Mouse (Mus musculus) liver, postnatal 0 days (tissue): ENCODE results near the gene Spdye4a. TPM values are rescaled to one million over a fixed set of nuclear protein-coding genes. Genes with fewer than 3 reads are reported as not detected.

ENCODE experiments used
- ATAC-seq: fragments of 200-750 bp; cut with Nextera tagmentation; 2 replicates; pipeline ENCODE4 v1.8.0; 2017; ENCODE audit warnings: mild to moderate bottlenecking, moderate library complexity
- DNase-seq: peaks from one replicate; pipeline ENCODE4 v3.0.0-alpha.2; 2016
- H3K27ac ChIP-seq: fragments of 300-500 bp; sonication (generic); 2 replicates; pipeline ENCODE4 v1.5.1; 2014; ENCODE audit warnings: antibody characterized with exemption, moderate library complexity, mild to moderate bottlenecking, low read depth
- H3K27me3 ChIP-seq: fragments of 300-500 bp; sonication (generic); 2 replicates; pipeline ENCODE4 v1.6.1; 2014; ENCODE audit warnings: low read length, control low read depth, mixed read lengths; ENCODE audit not compliant: insufficient read depth
- H3K36me3 ChIP-seq: fragments of 300-500 bp; sonication (generic); replicated peaks from 2 replicates; pipeline ENCODE4 v1.6.1; 2014; ENCODE audit warnings: mild to moderate bottlenecking, control low read depth, low read length, moderate library complexity, mixed read lengths; ENCODE audit not compliant: insufficient read depth
- H3K4me1 ChIP-seq: fragments of 300-500 bp; sonication (generic); 2 replicates; pipeline ENCODE4 v1.6.1; 2014; ENCODE audit warnings: antibody characterized with exemption, mild to moderate bottlenecking, control low read depth; ENCODE audit not compliant: insufficient read depth
- H3K4me2 ChIP-seq: fragments of 300-500 bp; sonication (generic); 2 replicates; pipeline ENCODE4 v1.6.1; 2014; ENCODE audit warnings: low read depth, mild to moderate bottlenecking, low read length, moderate library complexity, mixed read lengths
- H3K4me3 ChIP-seq: fragments of 300-500 bp; sonication (generic); 2 replicates; pipeline ENCODE4 v1.5.1; 2014; ENCODE audit warnings: low read depth, low read length
- H3K9ac ChIP-seq: fragments of 300-500 bp; sonication (generic); replicated peaks from 2 replicates; pipeline ENCODE4 v1.6.1; 2014; ENCODE audit warnings: mild to moderate bottlenecking, moderate library complexity
- H3K9me3 ChIP-seq: fragments of 300-500 bp; sonication (generic); 2 replicates; pipeline ENCODE4 v1.6.1; 2016; ENCODE audit warnings: mild to moderate bottlenecking, control low read depth, low read length, mixed read lengths
- CTCF ChIP-seq: sonication (generic); IDR thresholded peaks from 2 replicates; pipeline ENCODE4 v1.5.1; 2016; ENCODE audit warnings: antibody characterized with exemption, low read depth
- EP300 ChIP-seq: IDR thresholded peaks from 2 replicates; pipeline ENCODE4 v1.6.1; 2016; ENCODE audit warnings: antibody characterized with exemption, low read depth, mild to moderate bottlenecking
- WGBS: fragments of 180-500 bp; shearing (Covaris S2); extraction: QIAGEN DNeasy Blood & Tissue Kit; methylation state at CpG from one replicate; pipeline ENCODE4 v1.1.7; 2014; ENCODE audit not compliant: insufficient replicate concordance; 5-methylcytosine and 5-hydroxymethylcytosine counted together
- polyA plus RNA-seq: library from polyadenylated mRNA; unstranded; fragments of >200 nt; fragmentation: Nextera tagmentation; extraction: Ambion mirVana; gene quantifications from 2 replicates; pipeline ENCODE4 v1.2.1, GENCODE M21; 2015

Spdye4a gene
- polyA plus RNA-seq, 1 experiment from 2014 or later, result not detected

DNA sequence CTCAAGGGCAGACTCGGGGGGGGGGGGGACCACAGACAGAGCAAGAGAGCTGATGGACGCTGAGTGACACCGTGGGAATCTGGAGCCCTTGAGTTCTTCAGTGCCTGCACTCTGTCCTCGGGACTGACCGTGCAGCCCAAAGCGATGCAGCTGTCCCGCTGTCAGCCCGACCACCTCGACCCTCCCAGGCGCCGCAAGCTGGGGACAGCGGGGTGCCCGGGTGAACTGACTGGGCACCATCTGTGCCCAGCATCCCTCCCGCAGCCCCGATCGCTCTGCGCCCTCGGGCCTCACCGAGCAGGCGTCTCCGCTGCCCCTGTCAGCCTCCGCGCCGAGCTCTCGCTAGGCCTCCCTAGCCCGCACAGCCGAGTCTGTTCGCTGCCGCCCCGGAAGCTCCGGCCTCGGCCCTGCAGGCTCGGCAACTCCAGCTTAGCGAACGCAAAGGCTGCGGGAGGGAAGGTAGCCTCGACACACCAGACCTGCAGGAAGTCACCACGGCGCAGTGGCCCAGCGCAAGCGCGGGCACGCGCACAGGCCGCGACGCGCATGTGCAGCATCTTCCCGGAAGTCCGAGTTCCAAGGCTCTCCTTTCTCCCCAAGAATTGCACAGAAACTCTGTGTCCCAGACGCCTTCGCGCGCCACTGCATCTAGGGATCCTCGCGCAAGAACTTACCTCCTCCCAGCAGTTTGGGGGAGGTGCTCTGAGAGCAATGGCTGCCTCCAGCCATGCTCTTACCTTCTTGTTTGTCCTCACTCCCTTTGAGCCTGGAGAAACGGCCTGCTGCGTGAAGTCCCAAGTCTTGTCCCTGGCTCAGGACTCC lies 46.2 kb downstream of the Spdye4a start, which contains the start of the genes Rbak and Spdye4b:
Gene Rbak (minus strand): TSS at position 521 of the 822 bp plus-strand sequence.
Gene Spdye4b (plus strand): TSS at position 763 of the 822 bp plus-strand sequence.
- WGBS, result under 1% methylated on average over 55 of the region's 58 CpGs
- H3K4me1 ChIP-seq, result peaks cover 7% of the 10 kb centered on the region
- peaks cover 18% of the 10 kb centered on the region for H3K36me3 ChIP-seq
- H3K9ac ChIP-seq, result peak within 1 kb of the TSS; percentile 86
- no peaks in the 10 kb centered on the region; the same call in 1 of the 2 replicates for H3K9me3 ChIP-seq
- ATAC-seq (peak; percentile 98), DNase-seq (peak; percentile 90)
- H3K27ac ChIP-seq, result peak within 1 kb of the TSS; percentile 67; the same call in 1 of the 2 replicates
- no peak for TF ChIP-seq EP300
- H3K4me3 ChIP-seq, result peak within 1 kb of the TSS; percentile 80
- no peaks in the 10 kb centered on the region for H3K27me3 ChIP-seq
- H3K4me2 ChIP-seq, result peak within 1 kb of the TSS; percentile 97

GRCm38 (mm10) chr5:143179179-143179578 lies 47.5 kb downstream of the Spdye4a start:
- H3K27me3 ChIP-seq, result no peaks in the 10 kb centered on the region
- no peak overlapping the region; the same call in 1 of the 2 replicates for H3K9ac ChIP-seq
- peak overlapping the region; percentile 97 for H3K4me2 ChIP-seq
- peaks cover 7% of the 10 kb centered on the region for H3K4me1 ChIP-seq
- no peak overlapping the region for H3K27ac ChIP-seq
- 44% methylated on average over 6 of the region's 6 CpGs for WGBS
- H3K36me3 ChIP-seq, result peaks cover 31% of the 10 kb centered on the region
- ATAC-seq, result no peak
- DNase-seq, result no peak
- peaks cover under 1% of the 10 kb centered on the region for H3K9me3 ChIP-seq
- TF ChIP-seq EP300, result no peak
- peak; percentile 66 for TF ChIP-seq CTCF
- no peak overlapping the region for H3K4me3 ChIP-seq

DNA sequence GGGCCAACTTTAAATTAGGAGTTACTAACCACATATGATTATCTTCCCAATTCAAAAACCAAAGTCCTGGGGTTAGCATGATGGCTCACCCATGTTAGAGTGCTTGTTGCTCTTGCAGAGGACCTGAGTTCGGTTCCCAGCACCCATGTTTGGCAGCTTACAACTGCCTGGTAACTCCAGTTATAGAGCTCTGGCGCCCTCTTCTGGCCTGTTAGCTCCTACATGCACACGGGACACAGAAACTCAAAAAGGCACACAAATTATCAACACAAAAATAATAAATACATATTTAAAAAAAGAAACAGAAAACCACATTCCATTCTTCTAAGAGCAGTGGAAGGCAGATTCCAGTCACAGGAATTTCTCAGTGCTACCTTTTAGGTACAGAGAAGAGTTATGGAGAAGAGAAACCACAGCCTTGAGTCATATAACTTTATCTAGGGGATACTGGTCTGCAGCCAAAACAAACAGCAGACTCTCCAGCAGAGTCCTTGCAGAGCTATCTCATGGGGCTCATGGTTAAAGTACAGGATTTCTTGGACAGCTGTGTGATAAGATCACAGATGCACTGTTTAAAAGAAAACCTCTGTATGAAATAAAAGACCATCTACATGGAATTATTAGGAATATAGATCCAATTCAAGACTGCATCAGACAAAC lies 49.0 kb downstream of the Spdye4a start:
- Histone ChIP-seq H3K4me1 (peaks cover 7% of the 10 kb centered on the region), H3K27me3 (no peaks in the 10 kb centered on the region), H3K27ac (no peak overlapping the region), H3K4me3 (no peak overlapping the region), H3K36me3 (peaks cover 46% of the 10 kb centered on the region), H3K9ac (no peak overlapping the region), H3K4me2 (no peak overlapping the region), H3K9me3 (peaks cover 7% of the 10 kb centered on the region)
- ATAC-seq, result no peak
- no peak for DNase-seq
- TF ChIP-seq CTCF (peak; percentile 28), EP300 (no peak)
- WGBS, result 88% methylated on average over 3 of the region's 3 CpGs

DNA sequence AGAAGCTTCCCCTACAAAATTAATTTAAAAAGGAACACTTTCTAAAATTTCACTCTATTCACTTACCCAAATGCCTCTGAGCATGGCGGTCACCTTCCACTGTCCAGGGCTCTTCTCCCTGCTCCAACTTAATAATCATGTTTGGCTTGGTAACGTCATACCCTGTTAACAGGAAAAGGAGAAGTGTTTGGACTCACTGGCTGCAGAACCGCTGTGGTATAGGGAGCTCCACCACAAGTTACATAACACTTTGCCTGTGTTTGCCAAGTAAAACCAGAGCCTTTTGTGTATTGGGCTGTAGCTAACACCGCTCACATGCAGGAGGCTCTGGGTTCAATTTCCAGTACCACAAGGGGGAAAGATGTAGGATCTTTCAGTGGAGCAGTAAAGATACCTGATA lies 50.7 kb downstream of the Spdye4a start:
- TF ChIP-seq EP300 (no peak), CTCF (no peak)
- no peak overlapping the region for H3K27ac ChIP-seq

More for the DNA sequence above, 50.7 kb downstream of the Spdye4a start:
- Histone ChIP-seq H3K4me3 (no peak overlapping the region), H3K9me3 (peaks cover 7% of the 10 kb centered on the region), H3K36me3 (peaks cover 47% of the 10 kb centered on the region), H3K27me3 (no peaks in the 10 kb centered on the region), H3K4me2 (no peak overlapping the region), H3K9ac (no peak overlapping the region), H3K4me1 (peaks cover 7% of the 10 kb centered on the region)
- ATAC-seq, result no peak
- WGBS, result 70% methylated on average over 4 of the region's 4 CpGs
- DNase-seq, result no peak

Other genes starting within 250 kb of the Spdye4a start
- 8.4 and 10.5 TPM in 2 replicates for gene Rnf216, start 113.9 kb downstream of the Spdye4a start, polyA plus RNA-seq
- gene Olfr718-ps1, start 79.3 kb downstream of the Spdye4a start, polyA plus RNA-seq, result 0.11 TPM in 1 of 2 replicates, not detected in the other
- gene Rbak, start 46.1 kb downstream of the Spdye4a start, polyA plus RNA-seq, result 1.5 and 1.6 TPM in 2 replicates
- gene Spdye4b, start 45.9 kb downstream of the Spdye4a start, polyA plus RNA-seq, result not detected in 2 replicates
- 1.4 and 1.5 TPM in 2 replicates for gene Zfp12, start 8.3 kb upstream of the Spdye4a start, polyA plus RNA-seq
- gene Zfp316, start 43.1 kb upstream of the Spdye4a start, polyA plus RNA-seq, result 0.39 and 0.41 TPM in 2 replicates
- gene Zfp853, start 66.7 kb upstream of the Spdye4a start, polyA plus RNA-seq, result not detected in 2 replicates
- 12.5 and 12.8 TPM in 2 replicates for gene E130309D02Rik, start 88.5 kb upstream of the Spdye4a start, polyA plus RNA-seq
- 32.8 and 34.6 TPM in 2 replicates for gene Zdhhc4, start 102.4 kb upstream of the Spdye4a start, polyA plus RNA-seq
- gene Grid2ip, start 130.4 kb upstream of the Spdye4a start, polyA plus RNA-seq, result not detected in 2 replicates
- gene Kdelr2, start 176.9 kb upstream of the Spdye4a start, polyA plus RNA-seq, result 146 and 160 TPM in 2 replicates
- gene Daglb, start 237.7 kb upstream of the Spdye4a start, polyA plus RNA-seq, result 4.8 and 5.6 TPM in 2 replicates